Mouse (Mus musculus): ENCODE results near the gene Cmtm5. TPM values are rescaled to one million over a fixed set of nuclear protein-coding genes. Genes with fewer than 3 reads are reported as not detected.
"Not testable (repeated sequence)": the region's sequence is repeated elsewhere in the genome, so short reads cannot be mapped to it uniquely, and the experiment has no call there.

Gene Cmtm5
- polyA plus RNA-seq, 1 experiment: not detected

GRCm38 (mm10) chr14:54961487-54961886 is 25.4 kb downstream of the Cmtm5 start:
- Histone ChIP-seq H3K4me3 (ENCODE audit: insufficient read depth, low read depth, low read length) (no peak overlapping the region), H3K4me1 (ENCODE audit: control insufficient read depth, insufficient read depth, low read length) (0 out of 2 replicates have a peak, but pooled peaks cover 4% of the 10 kb centered on the region), H3K27ac (ENCODE audit: insufficient read depth, low read depth, low read length) (no peak overlapping the region)
- 88% methylated on average over 5 of the region's 5 CpGs for WGBS
- no peak for TF ChIP-seq POLR2A (IDR thresholded peaks at IDR 0.05; ENCODE audit: insufficient read depth, low read depth, low read length)
- no peak for TF ChIP-seq CTCF (IDR thresholded peaks at IDR 0.05; ENCODE audit: insufficient read depth, low read depth, low read length)

GRCm38 (mm10) chr14:54962714-54963113 is 26.7 kb downstream of the Cmtm5 start:
- WGBS: 92% methylated on average over 7 of the region's 7 CpGs
- TF ChIP-seq CTCF (IDR thresholded peaks at IDR 0.05; ENCODE audit: insufficient read depth, low read depth, low read length): no peak
- TF ChIP-seq POLR2A (IDR thresholded peaks at IDR 0.05; ENCODE audit: insufficient read depth, low read depth, low read length): no peak
- no peak overlapping the region for H3K4me3 ChIP-seq (ENCODE audit: insufficient read depth, low read depth, low read length)
- H3K4me1 ChIP-seq (ENCODE audit: control insufficient read depth, insufficient read depth, low read length): 0 out of 2 replicates have a peak, but pooled peaks cover 4% of the 10 kb centered on the region
- H3K27ac ChIP-seq (ENCODE audit: insufficient read depth, low read depth, low read length): no peak overlapping the region

GRCm38 (mm10) chr14:54963727-54964126 is 27.7 kb downstream of the Cmtm5 start:
- TF ChIP-seq CTCF (IDR thresholded peaks at IDR 0.05; ENCODE audit: insufficient read depth, low read depth, low read length) (no peak), POLR2A (IDR thresholded peaks at IDR 0.05; ENCODE audit: insufficient read depth, low read depth, low read length) (no peak)
- H3K4me1 ChIP-seq (ENCODE audit: control insufficient read depth, insufficient read depth, low read length): 0 out of 2 replicates have a peak, but pooled peaks cover 4% of the 10 kb centered on the region
- WGBS: 94% methylated on average over 11 of the region's 11 CpGs
- H3K27ac ChIP-seq (ENCODE audit: insufficient read depth, low read depth, low read length): no peak overlapping the region
- no peak overlapping the region for H3K4me3 ChIP-seq (ENCODE audit: insufficient read depth, low read depth, low read length)

- Histone ChIP-seq H3K4me1 (ENCODE audit: control insufficient read depth, insufficient read depth, low read length) (0 out of 2 replicates have a peak, but pooled peaks cover 4% of the 10 kb centered on the region), H3K27ac (ENCODE audit: insufficient read depth, low read depth, low read length) (no peak overlapping the region), H3K4me3 (ENCODE audit: insufficient read depth, low read depth, low read length) (no peak overlapping the region)
- 86% methylated on average over 15 of the region's 15 CpGs for WGBS
- no peak for TF ChIP-seq CTCF (IDR thresholded peaks at IDR 0.05; ENCODE audit: insufficient read depth, low read depth, low read length)
- no peak for TF ChIP-seq POLR2A (IDR thresholded peaks at IDR 0.05; ENCODE audit: insufficient read depth, low read depth, low read length)
Measured at GRCm38 (mm10) chr14:54965044-54965443, 29.0 kb downstream of the Cmtm5 start.

- H3K4me3 ChIP-seq (ENCODE audit: insufficient read depth, low read depth, low read length): no peak overlapping the region
- H3K4me1 ChIP-seq (ENCODE audit: control insufficient read depth, insufficient read depth, low read length): 0 out of 2 replicates have a peak, but pooled peaks cover 4% of the 10 kb centered on the region
- TF ChIP-seq CTCF (IDR thresholded peaks at IDR 0.05; ENCODE audit: insufficient read depth, low read depth, low read length) (no peak), POLR2A (IDR thresholded peaks at IDR 0.05; ENCODE audit: insufficient read depth, low read depth, low read length) (no peak)
- WGBS: 86% methylated on average over 6 of the region's 6 CpGs
- H3K27ac ChIP-seq (ENCODE audit: insufficient read depth, low read depth, low read length): no peak overlapping the region
Measured at GRCm38 (mm10) chr14:54965631-54966030, 29.6 kb downstream of the Cmtm5 start.

GRCm38 (mm10) chr14:54966320-54966977 is 30.4 kb downstream of the Cmtm5 start, which contains the start of gene Myh6:
TSS of gene Myh6 (minus strand) at chr14:54966927.
- Histone ChIP-seq H3K4me3 (ENCODE audit: insufficient read depth, low read depth, low read length) (no peak within 1 kb of the TSS), H3K27ac (ENCODE audit: insufficient read depth, low read depth, low read length) (no peak within 1 kb of the TSS), H3K4me1 (ENCODE audit: control insufficient read depth, insufficient read depth, low read length) (no peaks in the 10 kb centered on the region)
- TF ChIP-seq POLR2A (IDR thresholded peaks at IDR 0.05; ENCODE audit: insufficient read depth, low read depth, low read length): no peak
- 86% methylated on average over 7 of the region's 7 CpGs for WGBS

- WGBS: 98% methylated on average over 3 of the region's 3 CpGs
- Histone ChIP-seq H3K4me1 (ENCODE audit: control insufficient read depth, insufficient read depth, low read length) (0 out of 2 replicates have a peak, but pooled peaks cover 2% of the 10 kb centered on the region), H3K27ac (ENCODE audit: insufficient read depth, low read depth, low read length) (no peak overlapping the region), H3K4me3 (ENCODE audit: insufficient read depth, low read depth, low read length) (no peak overlapping the region)
- TF ChIP-seq CTCF (IDR thresholded peaks at IDR 0.05; ENCODE audit: insufficient read depth, low read depth, low read length) (no peak), POLR2A (IDR thresholded peaks at IDR 0.05; ENCODE audit: insufficient read depth, low read depth, low read length) (no peak)
Measured at GRCm38 (mm10) chr14:54967874-54968273, 31.8 kb downstream of the Cmtm5 start.

- no peak overlapping the region for H3K27ac ChIP-seq (ENCODE audit: insufficient read depth, low read depth, low read length)
- no peak for TF ChIP-seq POLR2A (IDR thresholded peaks at IDR 0.05; ENCODE audit: insufficient read depth, low read depth, low read length)
- no peak for TF ChIP-seq CTCF (IDR thresholded peaks at IDR 0.05; ENCODE audit: insufficient read depth, low read depth, low read length)
Measured at GRCm38 (mm10) chr14:54968344-54968743, 32.3 kb downstream of the Cmtm5 start.

GRCm38 (mm10) chr14:54972786-54973185 is 36.7 kb downstream of the Cmtm5 start:
- not testable (repeated sequence) for H3K27ac ChIP-seq (ENCODE audit: insufficient read depth, low read depth, low read length); H3K4me3 ChIP-seq (ENCODE audit: insufficient read depth, low read depth, low read length)
- 92% methylated on average over 11 of the region's 11 CpGs for WGBS
- H3K4me1 ChIP-seq (ENCODE audit: control insufficient read depth, insufficient read depth, low read length): peaks cover 28% of the 10 kb centered on the region

More at GRCm38 (mm10) chr14:54968344-54968743, 32.3 kb downstream of the Cmtm5 start:
- Histone ChIP-seq H3K4me1 (ENCODE audit: control insufficient read depth, insufficient read depth, low read length) (peaks cover 6% of the 10 kb centered on the region), H3K4me3 (ENCODE audit: insufficient read depth, low read depth, low read length) (no peak overlapping the region)
